Mouse (Mus musculus): ENCODE data around the gene Astn2.

GRCm38 (mm10) chr4:66027866-66028265 is 376.5 kb downstream of the Astn2 start:
- TF ChIP-seq CTCF (conservative IDR thresholded peaks at IDR 0.05; ENCODE audit: low read length) (no peak), NANOG (IDR thresholded peaks at IDR 0.05; ENCODE audit: borderline replicate concordance, low read length) (no peak), POU5F1 (IDR thresholded peaks at IDR 0.05; ENCODE audit: borderline replicate concordance, low read length) (no peak)

All from E14TG2a.4 (cell line).